8 mouse cellular contexts compared by ENCODE assay signal in genomic region chr13:16017338-16017737, GRCm38 (mm10). TPM values are rescaled to one million over a fixed set of nuclear protein-coding genes. Genes with fewer than 3 reads are reported as not detected.
A peak's percentile ranks its signal among the peaks of the same experiment; 100 is the strongest.
DNase-seq lines count a peak whose midpoint lies in the region; ATAC-seq and TF ChIP-seq lines count a peak whose summit lies in the region.

No protein-coding gene starts in this region.

- peaks cover 3% of the 10 kb centered on the region; the same call in 1 of the 2 replicates for H3K27me3 ChIP-seq in embryonic facial prominence, embryonic 12.5 days
- H3K27me3 ChIP-seq in intestine, embryonic 15.5 days (replicated peaks): peaks cover 6% of the 10 kb centered on the region; the same call in 1 of the 2 replicates
- peaks cover 12% of the 10 kb centered on the region; the same call in 1 of the 2 replicates for H3K27me3 ChIP-seq in neural tube, embryonic 11.5 days (ENCODE audit: control insufficient read depth, insufficient read depth, low read length)

- H3K4me1 ChIP-seq in embryonic facial prominence, embryonic 12.5 days: 0 out of 2 replicates have a peak, but pooled peaks cover 9% of the 10 kb centered on the region
- H3K4me1 ChIP-seq in intestine, embryonic 15.5 days (replicated peaks): peaks cover 10% of the 10 kb centered on the region
- H3K4me1 ChIP-seq in neural tube, embryonic 11.5 days (ENCODE audit: control insufficient read depth, insufficient read depth, low read length): peaks cover 8% of the 10 kb centered on the region

- ATAC-seq in embryonic facial prominence, embryonic 12.5 days (ENCODE audit: insufficient number of reproducible peaks, insufficient read depth, low FRiP score, low TSS enrichment): no peak
- ATAC-seq in intestine, embryonic 15.5 days: no peak
- no peak for ATAC-seq in neural tube, embryonic 11.5 days (ENCODE audit: insufficient read depth, low FRiP score, low TSS enrichment)

- H3K9ac ChIP-seq in embryonic facial prominence, embryonic 12.5 days: peak overlapping the region; percentile 54
- peak overlapping the region; percentile 40; the same call in 1 of the 2 replicates for H3K9ac ChIP-seq in intestine, embryonic 15.5 days
- no peak overlapping the region for H3K9ac ChIP-seq in neural tube, embryonic 11.5 days (ENCODE audit: low read length)

- peak overlapping the region; percentile 56 for H3K4me3 ChIP-seq in layer of hippocampus, adult 2 months
- peak overlapping the region; percentile 49 for H3K4me3 ChIP-seq in embryonic facial prominence, embryonic 12.5 days
- H3K4me3 ChIP-seq in intestine, embryonic 15.5 days (replicated peaks): peak overlapping the region; percentile 37
- H3K4me3 ChIP-seq in neural tube, embryonic 11.5 days (ENCODE audit: low read depth, low read length): peak overlapping the region; percentile 27

- under 1% methylated on average over 20 of the region's 20 CpGs for WGBS in embryonic facial prominence, embryonic 12.5 days
- WGBS in intestine, embryonic 15.5 days: 1% methylated on average over 20 of the region's 20 CpGs
- 0% methylated on average over 20 of the region's 20 CpGs for WGBS in neural tube, embryonic 11.5 days

- peak overlapping the region; percentile 73 for H3K4me2 ChIP-seq in embryonic facial prominence, embryonic 12.5 days (replicated peaks)
- H3K4me2 ChIP-seq in intestine, embryonic 15.5 days (replicated peaks): peak overlapping the region; percentile 68
- H3K4me2 ChIP-seq in neural tube, embryonic 11.5 days (ENCODE audit: low read depth): peak overlapping the region; percentile 61

- no peak for TF ChIP-seq CTCF in layer of hippocampus, adult 2 months (conservative IDR thresholded peaks at IDR 0.05)

- no peaks in the 10 kb centered on the region for H3K36me3 ChIP-seq in embryonic facial prominence, embryonic 12.5 days
- H3K36me3 ChIP-seq in intestine, embryonic 15.5 days: no peaks in the 10 kb centered on the region
- H3K36me3 ChIP-seq in neural tube, embryonic 11.5 days (ENCODE audit: control insufficient read depth, insufficient read depth, low read length): no peaks in the 10 kb centered on the region

- H3K27ac ChIP-seq in layer of hippocampus, adult 2 months: peak overlapping the region; percentile 80
- H3K27ac ChIP-seq in embryonic facial prominence, embryonic 12.5 days: peak overlapping the region; percentile 37; the same call in 1 of the 2 replicates
- H3K27ac ChIP-seq in intestine, embryonic 15.5 days: no peak overlapping the region
- H3K27ac ChIP-seq in neural tube, embryonic 11.5 days (ENCODE audit: low read depth, low read length): no peak overlapping the region

- no peak for DNase-seq in layer of hippocampus, adult 2 months (ENCODE audit: low spot score in 2 of 2)
- DNase-seq in layer of hippocampus, adult 9-11 months: no peak
- DNase-seq in neural tube, embryonic 11.5 days (ENCODE audit: low spot score): peak; percentile 27
- DNase-seq in layer of hippocampus, adult 8-10 months (ENCODE audit: low spot score in 2 of 2): no peak
- DNase-seq in layer of hippocampus, postnatal 10 days (ENCODE audit: low spot score in 2 of 2): no peak
- no peak for DNase-seq in ovary, adult 18-20 months (ENCODE audit: low spot score)

- H3K9me3 ChIP-seq in embryonic facial prominence, embryonic 12.5 days: no peaks in the 10 kb centered on the region
- H3K9me3 ChIP-seq in intestine, embryonic 15.5 days: no peaks in the 10 kb centered on the region
- no peaks in the 10 kb centered on the region for H3K9me3 ChIP-seq in neural tube, embryonic 11.5 days (ENCODE audit: control insufficient read depth, low read length)

RNA-seq across cellular contexts. Expression of gene Inhba, which starts 5.7 kb away (rescaled TPM):
- total RNA-seq in layer of hippocampus, adult 2 months (2021): 10 to 100 TPM; 11.7 to 11.8 TPM
- polyA plus RNA-seq in embryonic facial prominence, embryonic 12.5 days (2016; fragmentation: Nextera tagmentation; extraction: Ambion mirVana): 14.2 and 14.8 TPM in 2 replicates
- polyA plus RNA-seq in intestine, embryonic 15.5 days (2015; fragmentation: Nextera tagmentation; extraction: Ambion mirVana): 2.5 TPM in 2 replicates
- 0.72 and 0.77 TPM in 2 replicates for polyA plus RNA-seq in neural tube, embryonic 11.5 days (2014; fragmentation: Nextera tagmentation; extraction: Ambion mirVana)
- total RNA-seq in layer of hippocampus, adult 8-10 months (2022): 10 to 100 TPM in 2 of 4 experiments, 1 to 10 TPM in 2; 8.0 to 12.9 (median 10.6) TPM
- total RNA-seq in layer of hippocampus, postnatal 10 days (2021): 1 to 10 TPM; 5.9 to 6.9 TPM

Comparison
In these comparisons a context has a peak if more than half of its experiments do, and no peak if none do; other contexts are left out.
1. H3K27ac ChIP-seq: peak in layer of hippocampus, adult 2 months (single experiment) and embryonic facial prominence, embryonic 12.5 days (single experiment); none in intestine, embryonic 15.5 days (single experiment) and neural tube, embryonic 11.5 days (single experiment).
2. Peak in every context shown above with its lines, with median percentiles within 50 percentile points of each other: H3K4me3 ChIP-seq and H3K4me2 ChIP-seq.